Mouse (Mus musculus) B cell, adult 67 days (primary cell): ENCODE measurements around the gene Med26. TPM values are rescaled to one million over a fixed set of nuclear protein-coding genes. Genes with fewer than 3 reads are reported as not detected.

ENCODE experiments used
- total RNA-seq, 2 experiments: library from RNA; stranded (reverse); gene quantifications; 4 replicates each; pipeline ENCODE4 v1.2.4; 2023

Gene Med26
- 10 to 100 TPM; 17.2 to 20.0 TPM for total RNA-seq

DNA sequence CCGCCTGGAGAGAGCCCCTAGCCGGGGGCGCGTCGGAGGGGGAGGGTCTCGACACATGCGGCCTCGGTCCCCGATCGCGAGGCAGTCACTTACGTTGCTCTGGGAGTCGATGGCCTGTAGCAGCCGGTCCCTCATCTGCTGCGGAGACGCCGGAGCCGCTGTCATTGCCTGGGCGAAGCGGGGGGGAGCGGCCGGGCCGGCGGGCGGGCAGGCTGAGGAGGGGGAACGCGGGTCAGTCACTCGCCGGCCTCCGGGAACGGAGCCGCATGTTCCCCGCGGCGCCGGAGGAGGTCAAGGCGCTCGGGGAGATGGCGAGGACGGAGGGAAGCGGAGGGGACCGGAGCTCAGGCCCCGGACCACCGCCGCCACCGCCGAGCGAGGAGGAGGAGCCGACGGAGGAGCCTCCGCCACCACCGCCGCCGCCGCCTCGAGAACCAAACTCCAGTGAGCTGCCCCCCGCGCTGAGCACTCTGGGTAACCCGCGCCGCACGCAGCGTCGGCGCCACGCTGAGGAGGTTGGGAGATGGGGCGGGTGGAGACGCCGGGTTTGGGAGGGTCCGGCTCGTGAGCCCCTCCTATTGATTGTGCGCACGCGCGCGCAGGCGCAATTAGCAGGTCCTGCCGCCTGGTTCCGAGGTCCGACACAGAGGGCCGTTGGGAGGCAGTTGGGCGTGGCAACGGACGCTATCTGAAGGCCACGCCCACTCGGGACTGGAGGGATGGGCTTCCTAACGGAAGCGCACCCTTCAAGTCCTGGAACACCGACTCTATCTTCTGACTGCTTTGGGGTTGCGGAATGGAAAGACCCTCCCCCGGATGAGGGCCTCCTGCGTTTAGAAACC is at the start of gene Med26:
Gene Med26, minus strand, starts transcription at position 469 of the 842 bp plus-strand sequence.

GRCm38 (mm10) chr8:72571611-72572473 is 23.8 kb upstream of the Med26 start, which contains the start of gene Tmem38a:
Gene Tmem38a (plus strand): TSS chr8:72572055.

DNA sequence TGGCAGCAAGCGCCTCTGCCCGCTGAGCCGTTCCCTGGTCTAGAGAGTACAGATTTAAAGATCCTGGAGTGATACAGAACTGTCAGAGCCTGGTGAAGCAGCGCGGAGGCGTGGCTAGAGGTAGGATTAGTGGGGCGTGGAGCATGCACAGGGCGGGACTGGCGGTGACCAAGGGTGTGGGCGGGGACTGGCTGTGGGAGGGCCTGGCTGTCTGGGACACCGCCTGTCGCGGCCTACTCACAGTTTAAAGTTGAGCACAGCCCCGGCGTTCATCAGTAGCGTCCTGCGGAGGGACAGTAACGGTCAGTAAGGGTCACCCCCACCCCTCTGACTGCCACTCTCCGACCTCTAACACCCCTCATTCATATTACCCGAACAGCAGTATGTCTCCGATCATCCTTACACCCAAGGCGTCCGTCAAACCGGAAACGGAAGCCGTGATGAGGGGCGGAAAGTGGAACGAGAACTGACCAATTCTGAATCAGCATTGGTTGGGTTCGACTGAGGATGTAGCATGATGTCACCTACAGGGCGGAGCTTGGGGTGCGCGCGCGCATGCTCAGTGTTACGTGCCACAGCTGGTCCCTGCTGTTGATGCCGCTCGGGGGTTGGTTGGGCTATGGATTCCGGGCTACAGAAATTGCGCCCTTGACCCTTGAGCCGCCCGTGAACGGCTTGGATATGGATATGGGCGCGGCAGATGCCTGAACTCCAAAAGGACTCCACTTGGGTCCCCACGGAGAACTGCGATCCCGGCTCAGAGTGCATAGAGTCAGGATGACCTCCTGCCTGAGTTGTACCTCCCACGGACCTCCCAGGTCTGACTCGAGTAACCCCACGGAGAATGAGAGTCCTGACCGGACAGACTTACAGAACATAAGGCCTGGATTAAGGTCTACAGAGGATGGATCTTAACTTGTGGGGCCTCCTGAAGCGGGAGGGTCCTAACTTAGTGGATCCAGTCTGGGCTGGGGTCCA is 22.9 kb upstream of the Med26 start, which contains the start of gene Smim7:
Gene Smim7, minus strand, starts transcription at position 456 of the 978 bp plus-strand sequence.

GRCm38 (mm10) chr8:72491680-72492621 is 56.1 kb downstream of the Med26 start, which contains the start of gene Slc35e1:
Gene Slc35e1 (minus strand): TSS chr8:72492614.

DNA sequence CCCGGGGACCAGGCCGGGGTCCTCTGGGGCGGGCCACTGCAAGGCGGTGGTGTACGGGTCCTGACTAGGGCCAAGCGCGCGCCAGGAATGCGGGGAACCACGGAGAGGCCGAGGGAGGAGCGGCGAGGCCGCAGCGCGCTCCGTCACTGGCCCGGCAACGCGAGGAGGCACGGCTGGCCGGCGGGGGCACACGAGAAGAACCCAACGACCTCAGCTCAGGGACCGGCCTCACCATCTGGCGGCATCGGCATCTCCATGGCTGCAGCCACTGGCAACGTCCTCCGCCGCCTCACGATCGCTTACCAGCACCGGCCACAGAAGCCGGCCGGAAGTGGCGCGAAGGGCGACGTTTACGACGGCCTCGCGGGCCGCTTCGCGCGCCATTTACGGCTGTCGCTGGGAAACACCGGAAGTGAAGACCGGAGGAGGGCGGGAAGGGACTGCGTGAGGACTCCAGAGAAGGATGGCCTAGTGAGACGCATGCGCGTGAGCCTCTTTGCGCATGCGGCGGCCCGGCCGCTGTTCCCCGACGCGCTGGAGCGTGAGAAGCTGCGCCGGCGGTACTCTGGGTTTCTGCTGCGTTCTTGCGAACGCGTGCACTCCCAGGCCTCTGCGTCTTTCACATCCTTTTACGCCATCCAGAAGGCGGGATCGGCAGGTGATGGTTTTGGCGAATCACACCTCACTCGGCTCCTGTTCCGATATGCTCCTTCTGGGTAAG is 73.1 kb downstream of the Med26 start, which contains the start of gene Cherp:
Gene Cherp, minus strand, starts transcription at position 401 of the 721 bp plus-strand sequence.

Other genes with a start within 250 kb of the Med26 start
- gene Gm10282, start 243.0 kb downstream of the Med26 start, total RNA-seq, result 10 to 100 TPM; 15.6 to 16.1 TPM
- gene Klf2, start 229.2 kb downstream of the Med26 start, total RNA-seq, result 1,000 to 10,000 TPM; 1,584 to 2,812 TPM
- 100 to 1,000 TPM; 105 to 107 TPM for gene Eps15l1, start 126.8 kb downstream of the Med26 start, total RNA-seq
- under 1 TPM; 0.42 to 0.49 TPM for gene Calr3, start 104.4 kb downstream of the Med26 start, total RNA-seq
- 10 to 100 TPM; 41.9 to 45.0 TPM for gene 1700030K09Rik, start 104.4 kb downstream of the Med26 start, total RNA-seq
- gene Cherp, start 73.0 kb downstream of the Med26 start, total RNA-seq, result 100 to 1,000 TPM; 119 to 140 TPM
- gene Slc35e1, start 55.7 kb downstream of the Med26 start, total RNA-seq, result 10 to 100 TPM; 73.0 to 73.1 TPM
- gene Smim7, start 22.8 kb upstream of the Med26 start, total RNA-seq, result 100 to 1,000 TPM; 154 to 168 TPM
- gene Tmem38a, start 23.8 kb upstream of the Med26 start, total RNA-seq, result 1 to 10 TPM; 1.5 to 3.1 TPM
- gene Nwd1, start 98.4 kb upstream of the Med26 start, total RNA-seq, result under 1 TPM in 1 of 2 experiments, not detected in 1; 0.06 TPM
- 100 to 1,000 TPM; 141 to 151 TPM for gene Sin3b, start 175.0 kb upstream of the Med26 start, total RNA-seq
- under 1 TPM; 0.80 to 0.99 TPM for gene F2rl3, start 213.6 kb upstream of the Med26 start, total RNA-seq